Mouse (Mus musculus) testis, adult 2 months (tissue): Measurements from ENCODE around the gene Lmo1.

ENCODE experiments used
- CTCF ChIP-seq: fragments of 200-500 bp; IDR thresholded peaks from 2 replicates; pipeline ENCODE4 v1.5.1; 2012; ENCODE audit warnings: low read depth, mild to moderate bottlenecking, inconsistent platforms, low read length, moderate library complexity; ENCODE audit not compliant: control insufficient read depth, insufficient read depth, insufficient replicate concordance
- POLR2A ChIP-seq: fragments of 200-500 bp; IDR thresholded peaks from 2 replicates; pipeline ENCODE4 v1.6.1; 2012; ENCODE audit warnings: low read depth, mild to moderate bottlenecking, inconsistent platforms, low read length, moderate library complexity; ENCODE audit not compliant: control insufficient read depth

GRCm38 (mm10) chr7:109174949-109175669 is at the start of gene Lmo1:
- TF ChIP-seq CTCF, result no peak
- no peak for TF ChIP-seq POLR2A
